Mouse (Mus musculus) cerebellum, postnatal 4 days (tissue): Measurements from ENCODE around the gene 2610301B20Rik.
"Not testable (repeated sequence)": the region's sequence is repeated elsewhere in the genome, so short reads cannot be mapped to it uniquely, and the experiment has no call there.

ENCODE experiments used
- DNase-seq, 2 experiments: peaks; one replicate each; pipeline ENCODE4 v3.0.0; 2022; ENCODE audit warnings: low spot score in 2 of 2, mixed read lengths in 1 of 2

Gene 2610301B20Rik

GRCm38 (mm10) chr4:10873920-10874665, at the start of gene 2610301B20Rik:
Gene 2610301B20Rik (plus strand): TSS chr4:10874498.
- DNase-seq = peak; percentile 94 to 96

GRCm38 (mm10) chr4:10833273-10833672, 41.0 kb upstream of the 2610301B20Rik start:
- DNase-seq = no peak

GRCm38 (mm10) chr4:10835252-10836051, 38.8 kb upstream of the 2610301B20Rik start:
- DNase-seq = peak in 1 of 2 experiments; percentile 49

DNA sequence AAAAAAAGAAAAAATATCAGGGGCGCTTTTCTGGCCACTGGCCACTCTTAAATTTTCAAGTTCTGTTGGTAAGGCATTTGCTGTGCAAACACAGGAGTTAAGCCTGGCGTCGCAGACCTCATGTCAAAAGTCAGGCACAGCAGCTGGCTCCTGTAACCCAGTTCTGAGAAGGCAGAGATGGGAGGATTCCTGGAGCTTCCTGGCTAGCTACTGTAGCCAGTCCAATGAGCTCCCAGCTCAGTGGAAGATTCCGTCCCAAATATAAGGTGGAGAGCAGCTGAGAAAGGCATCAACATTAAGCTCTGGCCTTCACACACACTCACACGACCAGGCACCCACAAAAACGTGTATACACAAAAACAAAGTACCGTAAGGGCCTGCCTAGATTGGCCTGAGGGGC, 28.4 kb upstream of the 2610301B20Rik start:
- no peak for DNase-seq

DNA sequence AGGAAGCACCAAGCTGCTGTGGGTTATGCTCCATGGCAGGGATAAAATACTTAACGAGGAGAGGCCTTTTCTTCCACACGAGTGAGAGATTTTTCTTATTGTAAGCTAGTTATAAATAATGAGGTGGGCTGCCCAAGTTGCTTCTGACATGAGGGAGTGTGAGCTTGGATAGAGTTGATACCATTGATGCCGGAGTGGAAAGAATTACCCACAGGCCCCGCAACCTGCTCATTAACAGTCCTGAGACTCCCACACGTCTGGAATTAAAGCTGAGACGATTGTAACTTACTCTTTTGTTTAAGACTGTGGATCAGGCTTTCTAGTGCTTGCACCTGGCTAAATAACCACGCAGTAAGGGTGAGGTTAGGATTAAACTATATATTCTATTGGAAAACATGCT, 24.5 kb upstream of the 2610301B20Rik start:
- no peak for DNase-seq

DNA sequence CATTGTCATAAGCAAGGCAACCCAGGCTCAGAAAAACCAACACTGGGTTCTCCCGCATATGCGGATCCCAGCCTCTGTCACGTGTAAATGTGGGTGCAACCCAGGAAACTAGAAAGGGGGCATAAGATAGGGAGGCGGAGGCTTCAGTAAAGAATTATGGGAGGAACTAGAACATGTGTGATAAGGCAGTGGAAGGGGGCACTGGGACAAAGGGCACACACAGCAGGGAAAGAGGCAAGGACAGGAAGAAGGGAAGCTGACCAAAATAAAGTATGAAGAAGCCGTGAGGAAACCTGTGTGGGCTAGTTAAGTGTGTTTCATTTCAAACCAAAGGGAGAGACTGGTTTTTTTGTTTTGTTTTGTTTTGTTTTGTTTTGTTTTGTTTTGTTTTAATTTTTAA, 23.3 kb upstream of the 2610301B20Rik start:
- DNase-seq = no peak

GRCm38 (mm10) chr4:10859174-10859573, 15.1 kb upstream of the 2610301B20Rik start:
- no peak for DNase-seq

- peak in 1 of 2 experiments; percentile 33 for DNase-seq
Measured at GRCm38 (mm10) chr4:10859911-10860581, 14.3 kb upstream of the 2610301B20Rik start.

DNA sequence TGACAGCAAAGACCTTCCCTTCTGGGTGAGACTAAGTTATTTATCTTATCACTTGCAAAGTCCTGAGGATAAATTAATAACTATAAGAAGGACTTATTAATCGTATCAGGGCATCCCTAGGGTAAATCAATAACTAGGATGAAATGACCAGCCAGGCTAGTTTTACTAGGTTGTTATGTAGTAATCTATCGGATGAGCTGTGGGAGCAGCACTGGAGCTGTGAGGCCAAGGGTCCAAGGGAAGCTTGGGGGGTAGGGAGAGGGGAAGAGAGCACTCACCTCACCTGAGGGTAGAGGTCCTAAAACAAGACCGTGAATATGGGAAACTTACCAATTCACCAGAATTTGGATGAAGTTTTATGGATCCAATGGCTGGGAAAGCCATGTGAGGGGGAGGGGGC, 13.5 kb upstream of the 2610301B20Rik start:
- no peak for DNase-seq

- DNase-seq = not testable (repeated sequence)
Measured at GRCm38 (mm10) chr4:10862882-10863281, 11.4 kb upstream of the 2610301B20Rik start.

- DNase-seq = no peak
Measured at GRCm38 (mm10) chr4:10872231-10872630, 2.1 kb upstream of the 2610301B20Rik start.

GRCm38 (mm10) chr4:10872685-10873539, 1.4 kb upstream of the 2610301B20Rik start:
- no peak for DNase-seq

- DNase-seq = no peak
Measured at GRCm38 (mm10) chr4:10873549-10873919, 764 bp upstream of the 2610301B20Rik start.

DNA sequence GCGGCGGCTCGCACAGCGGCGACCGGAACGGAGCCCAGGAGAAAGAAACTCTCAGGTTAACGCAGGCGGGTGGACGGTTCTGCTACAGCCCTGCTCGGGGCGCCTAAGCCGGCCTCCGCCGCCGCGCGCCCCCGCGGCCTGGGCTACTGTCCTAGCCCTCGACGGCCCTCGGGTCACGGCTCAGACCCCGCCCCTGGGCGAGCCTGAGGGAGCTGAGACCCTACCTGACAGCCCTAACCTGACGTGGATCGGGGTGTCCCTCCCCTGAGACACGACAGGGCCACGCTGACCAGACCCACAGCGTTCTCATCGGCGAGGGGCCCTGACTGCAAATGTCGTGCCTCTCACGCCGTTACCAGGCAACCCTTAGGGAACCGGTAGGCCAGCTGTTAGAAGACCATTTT, 422 bp downstream of the 2610301B20Rik start:
- no peak for DNase-seq

GRCm38 (mm10) chr4:10875407-10875806, 1.1 kb downstream of the 2610301B20Rik start:
- DNase-seq = no peak

DNA sequence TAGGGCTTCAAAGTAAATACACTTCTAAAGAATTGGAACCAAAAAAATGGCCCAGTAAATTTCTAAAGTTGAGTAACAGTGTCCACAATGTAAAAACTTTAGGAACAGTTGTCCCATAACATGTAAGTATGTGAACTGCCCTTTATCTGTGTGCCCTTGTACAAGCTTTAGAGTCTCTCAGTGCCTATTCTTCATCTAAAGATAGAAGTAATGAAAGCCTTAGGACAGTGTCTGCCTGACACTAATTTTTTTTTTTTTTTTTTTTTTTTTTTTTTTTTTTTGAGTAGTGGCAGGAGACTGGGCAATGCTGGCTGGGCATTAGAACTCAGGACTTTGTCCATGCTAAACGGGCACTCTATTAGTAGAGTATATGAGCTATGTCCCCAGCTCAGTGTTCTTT, 2.8 kb downstream of the 2610301B20Rik start:
- DNase-seq = no peak

DNA sequence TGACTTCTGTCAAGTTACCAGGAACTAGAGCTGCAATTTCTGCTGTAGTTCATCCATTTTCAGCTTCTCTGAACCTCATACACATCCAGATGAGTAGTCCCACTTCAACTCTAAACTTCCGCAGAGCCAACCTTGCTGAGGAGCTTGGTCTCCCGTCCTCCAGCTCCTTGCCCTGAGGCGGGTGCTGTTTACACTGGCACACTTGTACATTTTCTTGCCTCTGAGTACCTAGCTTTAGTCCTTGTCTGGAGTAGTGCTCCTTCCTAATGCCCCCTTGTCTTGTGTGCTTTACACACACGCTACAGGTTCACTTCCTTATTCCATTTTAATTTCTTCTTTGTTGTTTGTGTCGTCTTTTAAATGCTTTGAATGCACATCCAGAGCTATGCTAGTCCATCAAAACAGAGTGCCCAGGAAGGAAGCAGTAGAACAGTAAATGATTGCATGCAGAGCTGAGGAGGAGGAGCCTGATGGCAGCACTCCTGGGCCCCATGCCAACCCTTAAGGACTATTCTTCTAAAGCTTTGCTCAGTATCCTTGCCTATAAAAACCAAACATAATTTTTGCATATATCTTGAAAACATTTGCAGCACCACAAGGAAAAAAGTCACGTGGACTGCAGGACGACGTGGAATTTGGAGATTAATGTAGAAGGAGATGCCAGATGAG, 9.6 kb downstream of the 2610301B20Rik start:
- DNase-seq = no peak

GRCm38 (mm10) chr4:10888835-10889234, 14.5 kb downstream of the 2610301B20Rik start:
- no peak for DNase-seq

DNA sequence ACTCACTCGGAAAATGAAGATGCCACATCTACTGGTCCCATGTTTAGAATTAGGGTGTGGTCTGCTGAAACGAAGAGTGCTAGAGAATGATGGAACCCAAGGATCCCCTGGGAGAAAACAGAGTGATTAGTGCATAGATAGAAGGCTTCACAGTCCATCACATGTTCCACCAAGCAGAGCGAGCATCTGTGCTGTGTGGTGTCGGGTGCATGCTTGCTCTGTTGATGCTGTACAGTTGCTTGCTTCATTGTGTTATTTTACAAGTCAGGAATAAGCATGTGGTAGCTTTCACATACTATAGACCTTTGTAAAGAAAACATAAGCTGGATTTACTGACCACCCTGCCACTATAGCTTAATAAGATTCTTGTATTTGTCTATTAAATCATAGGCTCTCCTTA, 22.0 kb downstream of the 2610301B20Rik start:
- no peak for DNase-seq

GRCm38 (mm10) chr4:10896859-10897258, 22.6 kb downstream of the 2610301B20Rik start:
- DNase-seq = no peak

GRCm38 (mm10) chr4:10905234-10905801, 31.0 kb downstream of the 2610301B20Rik start:
- DNase-seq = no peak
